Mouse (Mus musculus): ENCODE results near the gene Itm2b. TPM values are rescaled to one million over a fixed set of nuclear protein-coding genes. Genes with fewer than 3 reads are reported as not detected.

Itm2b gene
- polyA plus RNA-seq, 1 experiment from 2014 or later = 885 TPM

GRCm38 (mm10) chr14:73399866-73400618 lies 15.0 kb upstream of the Itm2b start:
- Histone ChIP-seq H3K27ac (ENCODE audit: low read length) (peak overlapping the region; percentile 26), H3K4me3 (ENCODE audit: low read length) (no peak overlapping the region), H3K36me3 (ENCODE audit: control insufficient read depth, insufficient read depth) (no peaks in the 10 kb centered on the region), H3K4me2 (ENCODE audit: low read depth, low read length) (peak overlapping the region; percentile 7; the same call in 1 of the 2 replicates), H3K9ac (ENCODE audit: low read length) (no peak overlapping the region), H3K9me3 (replicated peaks; ENCODE audit: control insufficient read depth, low read length) (no peaks in the 10 kb centered on the region), H3K4me1 (ENCODE audit: control insufficient read depth, insufficient read depth, low read length) (peaks cover 23% of the 10 kb centered on the region), H3K27me3 (ENCODE audit: control insufficient read depth, insufficient read depth, low read length) (no peaks in the 10 kb centered on the region)
- WGBS = 18% methylated on average over 15 of the region's 15 CpGs
- 0 out of 2 replicates have a peak, but pooled peaks have one; percentile 59 for ATAC-seq (replicated peaks; ENCODE audit: extremely low read depth, insufficient read depth, low FRiP score)

DNA sequence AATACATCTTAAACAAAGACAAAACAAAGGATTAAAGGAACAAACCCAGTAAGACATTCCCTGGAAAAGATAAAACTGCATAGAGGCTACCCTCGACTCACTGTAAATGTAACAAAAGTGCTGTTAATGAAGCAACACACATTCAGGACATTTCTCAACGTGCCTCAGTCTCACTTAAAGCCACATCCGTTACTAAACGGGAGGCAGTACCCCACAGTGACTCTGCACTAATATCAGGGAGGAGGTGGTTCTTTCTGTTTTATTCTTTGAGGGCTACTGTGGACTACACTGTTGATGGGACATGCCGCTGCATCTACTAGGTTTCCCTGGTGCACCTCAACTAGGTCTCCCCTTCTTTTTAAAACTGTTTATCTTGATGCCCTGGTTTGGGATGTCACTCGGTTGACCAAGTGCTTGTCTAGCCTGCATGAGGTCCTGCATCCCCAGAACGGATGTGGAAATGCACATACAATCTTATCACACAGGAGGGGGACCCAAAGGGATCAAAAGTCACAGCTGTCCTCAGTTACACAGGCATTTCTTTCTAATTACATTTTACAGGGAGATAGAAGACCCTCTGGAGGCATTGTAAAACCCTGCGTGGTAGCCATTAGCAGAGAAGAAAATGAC lies 13.4 kb upstream of the Itm2b start:
- no peak overlapping the region for H3K9ac ChIP-seq (ENCODE audit: low read length)
- H3K4me3 ChIP-seq (ENCODE audit: low read length) = no peak overlapping the region
- H3K36me3 ChIP-seq (ENCODE audit: control insufficient read depth, insufficient read depth) = no peaks in the 10 kb centered on the region
- no peak for ATAC-seq (replicated peaks; ENCODE audit: extremely low read depth, insufficient read depth, low FRiP score)
- no peaks in the 10 kb centered on the region for H3K9me3 ChIP-seq (replicated peaks; ENCODE audit: control insufficient read depth, low read length)
- H3K4me1 ChIP-seq (ENCODE audit: control insufficient read depth, insufficient read depth, low read length) = peaks cover 27% of the 10 kb centered on the region
- no peak overlapping the region for H3K27ac ChIP-seq (ENCODE audit: low read length)
- no peak overlapping the region for H3K4me2 ChIP-seq (ENCODE audit: low read depth, low read length)
- no peaks in the 10 kb centered on the region for H3K27me3 ChIP-seq (ENCODE audit: control insufficient read depth, insufficient read depth, low read length)
- 54% methylated on average over 8 of the region's 8 CpGs for WGBS

DNA sequence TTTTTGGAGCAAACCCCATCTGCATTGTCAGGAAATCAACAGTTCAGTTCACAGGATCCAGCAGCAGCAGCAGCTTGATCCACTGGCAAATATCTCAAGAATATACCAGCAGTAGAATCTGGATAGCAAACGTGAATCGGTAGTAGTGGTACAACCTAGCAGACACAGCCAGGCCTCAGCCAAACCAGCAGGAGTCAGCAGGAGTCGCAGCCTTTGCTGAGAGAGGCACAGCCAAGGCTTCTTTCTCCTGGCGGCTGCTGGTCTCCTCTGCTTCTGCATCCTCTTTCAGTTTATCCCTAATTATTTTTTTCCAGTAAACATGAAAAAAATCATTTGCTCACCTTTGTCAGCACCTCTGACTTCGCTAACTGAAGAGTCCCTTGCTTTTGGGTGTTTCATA lies 10.7 kb upstream of the Itm2b start:
- Histone ChIP-seq H3K27ac (ENCODE audit: low read length) (no peak overlapping the region), H3K9me3 (replicated peaks; ENCODE audit: control insufficient read depth, low read length) (no peaks in the 10 kb centered on the region), H3K4me2 (ENCODE audit: low read depth, low read length) (no peak overlapping the region), H3K4me1 (ENCODE audit: control insufficient read depth, insufficient read depth, low read length) (peaks cover 13% of the 10 kb centered on the region), H3K27me3 (ENCODE audit: control insufficient read depth, insufficient read depth, low read length) (no peaks in the 10 kb centered on the region), H3K9ac (ENCODE audit: low read length) (no peak overlapping the region), H3K4me3 (ENCODE audit: low read length) (no peak overlapping the region), H3K36me3 (ENCODE audit: control insufficient read depth, insufficient read depth) (no peaks in the 10 kb centered on the region)
- no peak for ATAC-seq (replicated peaks; ENCODE audit: extremely low read depth, insufficient read depth, low FRiP score)
- WGBS = 66% methylated on average over 5 of the region's 5 CpGs

DNA sequence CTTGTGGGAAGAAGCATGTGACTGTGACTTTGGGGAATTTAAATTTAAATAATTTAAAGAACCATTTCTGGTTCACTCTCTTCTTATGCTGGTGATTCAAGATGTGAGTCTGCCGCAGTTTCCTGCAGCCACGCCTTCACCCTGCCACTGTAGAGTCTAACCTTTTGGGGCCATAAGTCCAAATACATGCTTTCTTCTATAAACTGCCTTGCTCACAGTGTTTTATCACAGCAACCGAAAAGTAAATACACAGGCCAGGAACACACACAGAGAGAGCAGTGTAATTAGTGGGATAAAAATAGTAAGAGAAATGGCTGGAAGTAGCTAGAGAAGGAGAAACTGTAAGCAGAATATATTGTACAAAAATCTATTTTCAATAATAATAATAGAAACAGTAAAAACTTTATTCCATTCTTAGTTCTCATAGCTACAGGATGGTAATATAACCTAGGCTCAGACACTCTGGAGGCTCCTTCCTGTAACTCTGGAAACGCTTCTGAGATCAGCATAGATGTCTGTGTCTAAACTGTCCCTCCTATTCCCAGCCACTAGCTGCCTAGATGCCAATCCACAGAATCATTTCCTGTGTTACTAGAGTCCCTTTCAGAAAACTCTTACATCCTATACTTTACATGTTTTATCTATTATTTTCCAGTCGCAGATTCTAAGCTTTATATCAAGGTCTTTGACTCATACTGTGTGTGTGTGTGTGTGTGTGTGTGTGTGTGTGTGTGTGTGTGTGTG lies 9.3 kb upstream of the Itm2b start:
- Histone ChIP-seq H3K27ac (ENCODE audit: low read length) (peak overlapping the region; percentile 58), H3K27me3 (ENCODE audit: control insufficient read depth, insufficient read depth, low read length) (no peaks in the 10 kb centered on the region), H3K4me1 (ENCODE audit: control insufficient read depth, insufficient read depth, low read length) (peaks cover 13% of the 10 kb centered on the region), H3K36me3 (ENCODE audit: control insufficient read depth, insufficient read depth) (no peaks in the 10 kb centered on the region), H3K4me2 (ENCODE audit: low read depth, low read length) (no peak overlapping the region), H3K9ac (ENCODE audit: low read length) (no peak overlapping the region), H3K9me3 (replicated peaks; ENCODE audit: control insufficient read depth, low read length) (no peaks in the 10 kb centered on the region), H3K4me3 (ENCODE audit: low read length) (no peak overlapping the region)
- WGBS = 53% methylated on average over 5 of the region's 5 CpGs
- ATAC-seq (replicated peaks; ENCODE audit: extremely low read depth, insufficient read depth, low FRiP score) = no peak; the same call in 1 of the 2 replicates

- WGBS = 79% methylated on average over 1 of the region's 1 CpGs
- Histone ChIP-seq H3K27ac (ENCODE audit: low read length) (no peak overlapping the region), H3K9me3 (replicated peaks; ENCODE audit: control insufficient read depth, low read length) (no peaks in the 10 kb centered on the region), H3K4me3 (ENCODE audit: low read length) (no peak overlapping the region), H3K27me3 (ENCODE audit: control insufficient read depth, insufficient read depth, low read length) (no peaks in the 10 kb centered on the region), H3K4me1 (ENCODE audit: control insufficient read depth, insufficient read depth, low read length) (peaks cover 27% of the 10 kb centered on the region), H3K36me3 (ENCODE audit: control insufficient read depth, insufficient read depth) (no peaks in the 10 kb centered on the region), H3K9ac (ENCODE audit: low read length) (no peak overlapping the region), H3K4me2 (ENCODE audit: low read depth, low read length) (no peak overlapping the region)
- no peak for ATAC-seq (replicated peaks; ENCODE audit: extremely low read depth, insufficient read depth, low FRiP score)
Measured at GRCm38 (mm10) chr14:73391457-73391856, 6.4 kb upstream of the Itm2b start.

DNA sequence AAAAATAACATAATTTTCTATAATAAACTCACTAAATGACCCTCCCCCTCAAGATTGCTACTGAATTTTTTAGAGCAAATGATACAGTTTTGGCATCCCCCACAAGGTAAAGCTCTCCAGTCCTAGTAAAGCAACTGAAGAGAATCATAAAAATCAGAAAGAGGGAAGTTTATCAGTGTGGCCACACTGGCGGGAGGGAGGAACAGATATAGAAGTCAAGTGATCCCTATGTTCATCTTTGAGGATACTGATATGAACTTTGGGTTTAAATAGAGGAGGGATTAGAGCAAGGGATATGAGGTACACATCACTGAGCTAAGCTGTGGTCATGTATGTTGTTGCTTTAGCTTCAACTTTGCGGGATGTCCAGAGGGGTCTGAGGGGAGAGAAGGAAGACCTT lies 5.1 kb upstream of the Itm2b start:
- peaks cover 38% of the 10 kb centered on the region for H3K4me1 ChIP-seq (ENCODE audit: control insufficient read depth, insufficient read depth, low read length)
- no peak for ATAC-seq (replicated peaks; ENCODE audit: extremely low read depth, insufficient read depth, low FRiP score)
- H3K27me3 ChIP-seq (ENCODE audit: control insufficient read depth, insufficient read depth, low read length) = no peaks in the 10 kb centered on the region
- no peak overlapping the region for H3K4me2 ChIP-seq (ENCODE audit: low read depth, low read length)
- H3K27ac ChIP-seq (ENCODE audit: low read length) = no peak overlapping the region
- 88% methylated on average over 2 of the region's 2 CpGs for WGBS
- H3K9ac ChIP-seq (ENCODE audit: low read length) = no peak overlapping the region
- H3K9me3 ChIP-seq (replicated peaks; ENCODE audit: control insufficient read depth, low read length) = no peaks in the 10 kb centered on the region
- no peak overlapping the region for H3K4me3 ChIP-seq (ENCODE audit: low read length)
- H3K36me3 ChIP-seq (ENCODE audit: control insufficient read depth, insufficient read depth) = no peaks in the 10 kb centered on the region

DNA sequence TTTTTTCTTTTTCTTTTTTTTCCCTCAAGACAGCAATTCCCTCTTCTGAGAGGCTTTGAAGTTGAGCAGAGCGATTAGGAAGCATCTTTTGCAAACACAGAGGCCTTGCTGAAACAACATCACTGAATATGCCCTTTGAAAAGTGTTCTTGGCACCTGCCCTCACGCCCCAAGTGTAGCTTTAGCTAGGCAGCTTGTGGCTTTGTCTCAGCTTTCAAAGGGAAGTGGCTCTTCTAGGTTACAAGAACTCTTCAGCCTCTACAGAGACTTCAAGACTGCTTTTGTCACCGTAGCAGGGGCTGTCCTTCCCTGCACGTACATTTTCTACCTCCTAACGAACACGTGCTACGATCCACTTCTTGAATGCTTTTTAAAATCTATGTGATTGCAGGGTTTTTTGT lies 4.0 kb upstream of the Itm2b start:
- peak overlapping the region; percentile 2; the same call in 1 of the 2 replicates for H3K9ac ChIP-seq (ENCODE audit: low read length)
- no peaks in the 10 kb centered on the region for H3K9me3 ChIP-seq (replicated peaks; ENCODE audit: control insufficient read depth, low read length)
- no peak for ATAC-seq (replicated peaks; ENCODE audit: extremely low read depth, insufficient read depth, low FRiP score)
- peaks cover 34% of the 10 kb centered on the region for H3K4me1 ChIP-seq (ENCODE audit: control insufficient read depth, insufficient read depth, low read length)
- no peak overlapping the region for H3K4me3 ChIP-seq (ENCODE audit: low read length)
- WGBS = 64% methylated on average over 7 of the region's 7 CpGs
- H3K27me3 ChIP-seq (ENCODE audit: control insufficient read depth, insufficient read depth, low read length) = no peaks in the 10 kb centered on the region
- H3K27ac ChIP-seq (ENCODE audit: low read length) = peak overlapping the region; percentile 89
- H3K36me3 ChIP-seq (ENCODE audit: control insufficient read depth, insufficient read depth) = no peaks in the 10 kb centered on the region
- H3K4me2 ChIP-seq (ENCODE audit: low read depth, low read length) = no peak overlapping the region

GRCm38 (mm10) chr14:73388546-73388945 lies 3.5 kb upstream of the Itm2b start:
- H3K36me3 ChIP-seq (ENCODE audit: control insufficient read depth, insufficient read depth) = no peaks in the 10 kb centered on the region
- H3K9me3 ChIP-seq (replicated peaks; ENCODE audit: control insufficient read depth, low read length) = no peaks in the 10 kb centered on the region
- 0 out of 2 replicates have a peak, but pooled peaks have one; percentile 4 for ATAC-seq (replicated peaks; ENCODE audit: extremely low read depth, insufficient read depth, low FRiP score)
- H3K9ac ChIP-seq (ENCODE audit: low read length) = no peak overlapping the region; the same call in 1 of the 2 replicates
- no peak overlapping the region for H3K4me3 ChIP-seq (ENCODE audit: low read length)
- peaks cover 35% of the 10 kb centered on the region for H3K4me1 ChIP-seq (ENCODE audit: control insufficient read depth, insufficient read depth, low read length)
- H3K27me3 ChIP-seq (ENCODE audit: control insufficient read depth, insufficient read depth, low read length) = no peaks in the 10 kb centered on the region
- peak overlapping the region; percentile 89 for H3K27ac ChIP-seq (ENCODE audit: low read length)
- WGBS = 23% methylated on average over 7 of the region's 7 CpGs
- peak overlapping the region; percentile 37; the same call in 1 of the 2 replicates for H3K4me2 ChIP-seq (ENCODE audit: low read depth, low read length)

- Histone ChIP-seq H3K9ac (ENCODE audit: low read length) (no peak overlapping the region), H3K27ac (ENCODE audit: low read length) (peak overlapping the region; percentile 99), H3K9me3 (replicated peaks; ENCODE audit: control insufficient read depth, low read length) (no peaks in the 10 kb centered on the region), H3K4me2 (ENCODE audit: low read depth, low read length) (peak overlapping the region; percentile 23; the same call in 1 of the 2 replicates), H3K27me3 (ENCODE audit: control insufficient read depth, insufficient read depth, low read length) (no peaks in the 10 kb centered on the region), H3K36me3 (ENCODE audit: control insufficient read depth, insufficient read depth) (no peaks in the 10 kb centered on the region), H3K4me3 (ENCODE audit: low read length) (no peak overlapping the region), H3K4me1 (ENCODE audit: control insufficient read depth, insufficient read depth, low read length) (peaks cover 54% of the 10 kb centered on the region)
- WGBS = 38% methylated on average over 5 of the region's 5 CpGs
- ATAC-seq (replicated peaks; ENCODE audit: extremely low read depth, insufficient read depth, low FRiP score) = no peak
Measured at GRCm38 (mm10) chr14:73386493-73386892, 1.4 kb upstream of the Itm2b start.
